Mouse (Mus musculus) gastrocnemius, postnatal 14 days (tissue): Measurements from ENCODE around the gene Dynlt1c. TPM values are rescaled to one million over a fixed set of nuclear protein-coding genes. Genes with fewer than 3 reads are reported as not detected.
"Not testable (repeated sequence)": the region's sequence is repeated elsewhere in the genome, so short reads cannot be mapped to it uniquely, and the experiment has no call there.

Source experiments
- DNase-seq: peaks from one replicate; pipeline ENCODE4 v3.0.0; 2021; ENCODE audit warnings: mixed read lengths
- intact Hi-C: fragments of 180-260 bp; cut with DNase I; formaldehyde crosslinking; loops from one replicate; pipeline ENCODE4 v1.15.1; 2025; ENCODE audit warnings: low total_unique reads
- total RNA-seq, 2 experiments: library from RNA; stranded (reverse); gene quantifications; 2 replicates each; pipeline ENCODE4 v1.2.3; 2021

The Dynlt1c gene
- total RNA-seq, 2 experiments from 2014 or later, result 1.9 to 3.1 TPM

- DNase-seq, intact Hi-C loops: not testable (repeated sequence)
Observed at GRCm38 (mm10) chr17:6616731-6617130, 15.3 kb downstream of the Dynlt1c start.

- DNase-seq, intact Hi-C loops: not testable (repeated sequence)
Observed at GRCm38 (mm10) chr17:6617689-6618400, 16.4 kb downstream of the Dynlt1c start.

GRCm38 (mm10) chr17:6619271-6619670, 17.8 kb downstream of the Dynlt1c start:
- intact Hi-C loops, DNase-seq: not testable (repeated sequence)

- DNase-seq, intact Hi-C loops: not testable (repeated sequence)
Observed at GRCm38 (mm10) chr17:6620035-6620434, 18.6 kb downstream of the Dynlt1c start.

- intact Hi-C loops, DNase-seq: not testable (repeated sequence)
Observed at GRCm38 (mm10) chr17:6620730-6621451, 19.4 kb downstream of the Dynlt1c start.

- DNase-seq, intact Hi-C loops: not testable (repeated sequence)
Observed at GRCm38 (mm10) chr17:6621976-6622375, 20.5 kb downstream of the Dynlt1c start.

GRCm38 (mm10) chr17:6624926-6625558, 23.6 kb downstream of the Dynlt1c start:
- DNase-seq, intact Hi-C loops: not testable (repeated sequence)

GRCm38 (mm10) chr17:6630398-6630797, 28.9 kb downstream of the Dynlt1c start:
- intact Hi-C loops, result not testable (repeated sequence)

GRCm38 (mm10) chr17:6632850-6633249, 31.4 kb downstream of the Dynlt1c start:
- intact Hi-C loops, result not testable (repeated sequence)

More at GRCm38 (mm10) chr17:6630398-6630797, 28.9 kb downstream of the Dynlt1c start:
- not testable (repeated sequence) for DNase-seq

GRCm38 (mm10) chr17:6635781-6636180, 34.3 kb downstream of the Dynlt1c start:
- intact Hi-C loops, DNase-seq: not testable (repeated sequence)

More at GRCm38 (mm10) chr17:6632850-6633249, 31.4 kb downstream of the Dynlt1c start:
- DNase-seq, result not testable (repeated sequence)

- intact Hi-C loops, result no loop called here
- no peak for DNase-seq
Observed at GRCm38 (mm10) chr17:6636861-6637260, 35.4 kb downstream of the Dynlt1c start.

- DNase-seq, intact Hi-C loops: not testable (repeated sequence)
Observed at GRCm38 (mm10) chr17:6637434-6637833, 36.0 kb downstream of the Dynlt1c start.

- DNase-seq, intact Hi-C loops: not testable (repeated sequence)
Observed at GRCm38 (mm10) chr17:6638444-6638843, 37.0 kb downstream of the Dynlt1c start.

GRCm38 (mm10) chr17:6639486-6639885, 38.0 kb downstream of the Dynlt1c start:
- DNase-seq, intact Hi-C loops: not testable (repeated sequence)

- intact Hi-C loops, DNase-seq: not testable (repeated sequence)
Observed at GRCm38 (mm10) chr17:6640044-6640637, 38.7 kb downstream of the Dynlt1c start.

- intact Hi-C loops, DNase-seq: not testable (repeated sequence)
Observed at GRCm38 (mm10) chr17:6640771-6641429, 39.4 kb downstream of the Dynlt1c start.

GRCm38 (mm10) chr17:6644210-6644609, 42.7 kb downstream of the Dynlt1c start:
- intact Hi-C loops, DNase-seq: not testable (repeated sequence)

- DNase-seq, intact Hi-C loops: not testable (repeated sequence)
Observed at GRCm38 (mm10) chr17:6644673-6645072, 43.2 kb downstream of the Dynlt1c start.

GRCm38 (mm10) chr17:6645668-6646067, 44.2 kb downstream of the Dynlt1c start:
- DNase-seq, intact Hi-C loops: not testable (repeated sequence)
